Mouse (Mus musculus): Measurements from ENCODE around the gene Ppp2r1b.

- TF ChIP-seq CTCF (IDR thresholded peaks at IDR 0.05; ENCODE audit: low read depth, low read length) = no peak
- TF ChIP-seq EP300 (IDR thresholded peaks at IDR 0.05; ENCODE audit: insufficient read depth, low read depth, low read length) = no peak
These were observed 41.8 kb downstream of the Ppp2r1b start for GRCm38 (mm10) chr9:50886870-50887269.

Measured in ES-Bruce4 (cell line).